Mouse (Mus musculus) thymus, adult 2 months (tissue): ENCODE results near the gene Plekhj1. TPM values are rescaled to one million over a fixed set of nuclear protein-coding genes. Genes with fewer than 3 reads are reported as not detected.
A peak's percentile ranks its signal among the peaks of the same experiment; 100 is the strongest.

ENCODE experiments used
- DNase-seq: peaks from one replicate; pipeline ENCODE4 v3.0.0; 2021
- H3K27ac ChIP-seq: fragments of 200-500 bp; 2 replicates; pipeline ENCODE4 v1.5.1; 2012; ENCODE audit warnings: low read length, control low read depth; ENCODE audit not compliant: control insufficient read depth, insufficient read depth
- H3K27me3 ChIP-seq: fragments of 200-500 bp; 2 replicates; pipeline ENCODE4 v1.6.1; 2012; ENCODE audit warnings: mild to moderate bottlenecking, low read length, moderate library complexity, mixed read lengths; ENCODE audit not compliant: control insufficient read depth, insufficient read depth
- H3K36me3 ChIP-seq: fragments of 200-500 bp; 2 replicates; pipeline ENCODE4 v1.6.1; 2012; ENCODE audit warnings: mild to moderate bottlenecking, low read length, moderate library complexity; ENCODE audit not compliant: control insufficient read depth, insufficient read depth
- H3K4me1 ChIP-seq: fragments of 200-500 bp; replicated peaks from 2 replicates; pipeline ENCODE4 v1.6.1; 2012; ENCODE audit warnings: low read length; ENCODE audit not compliant: control insufficient read depth, insufficient read depth
- H3K4me3 ChIP-seq: fragments of 200-500 bp; 2 replicates; pipeline ENCODE4 v1.5.1; 2012; ENCODE audit warnings: mild to moderate bottlenecking, low read length, control low read depth, moderate library complexity; ENCODE audit not compliant: control insufficient read depth, insufficient read depth
- CTCF ChIP-seq: fragments of 200-500 bp; IDR thresholded peaks from 2 replicates; pipeline ENCODE4 v1.5.1; 2012; ENCODE audit warnings: mild to moderate bottlenecking, control low read depth, low read length, moderate library complexity, borderline replicate concordance; ENCODE audit not compliant: control insufficient read depth, poor library complexity, insufficient read depth; ENCODE audit errors: extremely low read depth
- POLR2A ChIP-seq: fragments of 200-500 bp; IDR thresholded peaks from 2 replicates; pipeline ENCODE4 v1.6.1; 2012; ENCODE audit warnings: mild to moderate bottlenecking, low read length, control low read depth, moderate library complexity; ENCODE audit not compliant: control insufficient read depth, poor library complexity, insufficient read depth; ENCODE audit errors: extremely low read depth
- WGBS: fragments of 180-500 bp; shearing (Covaris S2); methylation state at CpG from one replicate; pipeline ENCODE4 v1.1.7; 2018; 5-methylcytosine and 5-hydroxymethylcytosine counted together
- polyA plus RNA-seq: library from polyadenylated mRNA; depleted of rRNA; stranded (reverse); fragments of >200 nt; gene quantifications from 2 replicates; pipeline ENCODE4 v1.2.3, GENCODE M21; 2012; rRNA removed

The Plekhj1 gene
- 142 and 153 TPM in 2 replicates for polyA plus RNA-seq

GRCm38 (mm10) chr10:80798150-80799006 is at the start of gene Plekhj1, which contains the start of gene Sf3a2:
Plekhj1 (minus strand) TSS chr10:80798626.
Sf3a2 (plus strand) TSS chr10:80798198.
- peak within 1 kb of the TSS; percentile 76 for H3K27ac ChIP-seq
- DNase-seq, result peak; percentile 97
- under 1% methylated on average over 104 of the region's 104 CpGs for WGBS
- H3K36me3 ChIP-seq, result peaks cover 17% of the 10 kb centered on the region
- H3K4me1 ChIP-seq, result peaks cover 23% of the 10 kb centered on the region
- no peaks in the 10 kb centered on the region for H3K27me3 ChIP-seq
- peak within 1 kb of the TSS; percentile 60 for H3K4me3 ChIP-seq
- TF ChIP-seq POLR2A, result peak; percentile 80
- TF ChIP-seq CTCF, result peak; percentile 67; the same call in 1 of the 2 replicates

- DNase-seq, result no peak
- Histone ChIP-seq H3K27ac (no peak overlapping the region), H3K4me1 (peaks cover 17% of the 10 kb centered on the region; the same call in 1 of the 2 replicates), H3K4me3 (no peak overlapping the region), H3K27me3 (peaks cover 2% of the 10 kb centered on the region; the same call in 1 of the 2 replicates), H3K36me3 (no peaks in the 10 kb centered on the region)
- no peak for TF ChIP-seq POLR2A
- no peak for TF ChIP-seq CTCF
- 91% methylated on average over 12 of the region's 12 CpGs for WGBS
Observed at GRCm38 (mm10) chr10:80845732-80846131, 47.3 kb upstream of the Plekhj1 start.

GRCm38 (mm10) chr10:80845055-80845693 is 46.7 kb upstream of the Plekhj1 start:
- DNase-seq, result no peak
- H3K4me3 ChIP-seq, result no peak overlapping the region
- H3K27me3 ChIP-seq, result peaks cover 2% of the 10 kb centered on the region; the same call in 1 of the 2 replicates
- WGBS, result 79% methylated on average over 8 of the region's 8 CpGs
- no peak overlapping the region for H3K27ac ChIP-seq
- H3K4me1 ChIP-seq, result peaks cover 17% of the 10 kb centered on the region; the same call in 1 of the 2 replicates
- H3K36me3 ChIP-seq, result no peaks in the 10 kb centered on the region
- TF ChIP-seq CTCF (no peak), POLR2A (no peak)

- 7% methylated on average over 51 of the region's 51 CpGs for WGBS
- Histone ChIP-seq H3K4me1 (peaks cover 15% of the 10 kb centered on the region; the same call in 1 of the 2 replicates), H3K27ac (no peak within 1 kb of the TSS), H3K36me3 (no peaks in the 10 kb centered on the region), H3K4me3 (no peak within 1 kb of the TSS; the same call in 1 of the 2 replicates), H3K27me3 (peaks cover 2% of the 10 kb centered on the region; the same call in 1 of the 2 replicates)
- DNase-seq, result no peak
- TF ChIP-seq CTCF, result no peak
Observed at GRCm38 (mm10) chr10:80843931-80844547, 45.6 kb upstream of the Plekhj1 start, which contains the start of gene Lingo3. Lingo3 (minus strand) TSS chr10:80844039.

GRCm38 (mm10) chr10:80843087-80843930 is 44.9 kb upstream of the Plekhj1 start:
- TF ChIP-seq CTCF (no peak), POLR2A (no peak)
- H3K4me3 ChIP-seq, result no peak overlapping the region
- WGBS, result 20% methylated on average over 32 of the region's 32 CpGs

GRCm38 (mm10) chr10:80842334-80842733 is 43.9 kb upstream of the Plekhj1 start:
- peaks cover 2% of the 10 kb centered on the region; the same call in 1 of the 2 replicates for H3K27me3 ChIP-seq
- TF ChIP-seq CTCF, result no peak
- TF ChIP-seq POLR2A, result no peak
- H3K27ac ChIP-seq, result no peak overlapping the region
- H3K36me3 ChIP-seq, result no peaks in the 10 kb centered on the region
- no peak overlapping the region for H3K4me3 ChIP-seq
- DNase-seq, result no peak
- H3K4me1 ChIP-seq, result peaks cover 5% of the 10 kb centered on the region; the same call in 1 of the 2 replicates
- 90% methylated on average over 15 of the region's 15 CpGs for WGBS

More at GRCm38 (mm10) chr10:80843087-80843930, 44.9 kb upstream of the Plekhj1 start:
- Histone ChIP-seq H3K36me3 (no peaks in the 10 kb centered on the region), H3K27ac (no peak overlapping the region), H3K4me1 (peaks cover 9% of the 10 kb centered on the region; the same call in 1 of the 2 replicates), H3K27me3 (peaks cover 2% of the 10 kb centered on the region; the same call in 1 of the 2 replicates)
- DNase-seq, result no peak
